Mouse (Mus musculus) CH12.LX (cell line): ENCODE measurements around the gene Cdk17. TPM values are rescaled to one million over a fixed set of nuclear protein-coding genes. Genes with fewer than 3 reads are reported as not detected.

Experiments
- DNase-seq: peaks from one replicate; pipeline ENCODE4 v3.0.0-alpha.2; 2013; ENCODE audit errors: extremely low read depth
- H3K27ac ChIP-seq: 2 replicates; pipeline ENCODE4 v1.5.1; 2012; ENCODE audit warnings: low read depth, mild to moderate bottlenecking, control low read depth, moderate library complexity; ENCODE audit not compliant: insufficient read depth
- H3K27me3 ChIP-seq: replicated peaks from 2 replicates; pipeline ENCODE3; 2012; ENCODE audit warnings: inconsistent platforms
- H3K36me3 ChIP-seq, 2 experiments: replicated peaks in 1 of 2; 2 replicates each; pipeline versions ENCODE3 to v1.6.1; 2012; ENCODE audit warnings: inconsistent platforms in 1 of 2, low read length in 1 of 2, mild to moderate bottlenecking in 1 of 2, mixed read lengths in 1 of 2, moderate library complexity in 1 of 2; ENCODE audit not compliant: control insufficient read depth in 1 of 2, insufficient read depth in 1 of 2
- H3K4me1 ChIP-seq, 2 experiments: 2 replicates each; pipeline ENCODE4 v1.6.1; 2012; ENCODE audit warnings: inconsistent platforms in 1 of 2, moderate library complexity in 1 of 2; ENCODE audit not compliant: insufficient read depth in 2 of 2, control insufficient read depth in 1 of 2
- H3K4me2 ChIP-seq: 2 replicates; pipeline ENCODE4 v1.6.1; 2012; ENCODE audit warnings: low read depth, mild to moderate bottlenecking, control low read depth; ENCODE audit not compliant: poor library complexity, insufficient read depth, severe bottlenecking
- H3K4me3 ChIP-seq, 3 experiments: fragments of 150-350 bp in 1 of 3; sonication (generic) in 1 of 3; replicated peaks in 1 of 3; 2 replicates each; pipeline versions ENCODE3 to v1.5.1; 2011 to 2012; ENCODE audit warnings: low read depth in 2 of 3, low read length in 2 of 3, mild to moderate bottlenecking in 2 of 3, moderate library complexity in 2 of 3, control low read depth in 1 of 3, improper control_type of control experiment in 1 of 3, inconsistent platforms in 1 of 3, mixed read lengths in 1 of 3; ENCODE audit not compliant: poor library complexity in 1 of 3
- H3K79me2 ChIP-seq: replicated peaks from 2 replicates; pipeline ENCODE4 v1.6.1; 2012; ENCODE audit warnings: mild to moderate bottlenecking, moderate library complexity; ENCODE audit not compliant: control insufficient read depth, poor library complexity, insufficient read depth, severe bottlenecking; ENCODE audit errors: extremely low read depth
- H3K9ac ChIP-seq: 2 replicates; pipeline ENCODE4 v1.6.1; 2012; ENCODE audit warnings: low read depth, mild to moderate bottlenecking, control low read depth, moderate library complexity; ENCODE audit not compliant: insufficient read depth
- H3K9me3 ChIP-seq: replicated peaks from 2 replicates; pipeline ENCODE3; 2012; ENCODE audit warnings: low read length, inconsistent platforms, mixed read lengths
- BHLHE40 ChIP-seq: IDR thresholded peaks from 2 replicates; pipeline ENCODE4 v1.6.1; 2011; ENCODE audit warnings: mild to moderate bottlenecking, low read depth, low read length, improper control_type of control experiment
- CTCF ChIP-seq, 2 experiments: IDR thresholded peaks in 1 of 2; conservative IDR thresholded peaks in 1 of 2; 2 replicates each; pipeline ENCODE4 v1.5.1; 2011 to 2012; ENCODE audit warnings: low read depth in 2 of 2, low read length in 2 of 2, improper control_type of control experiment in 1 of 2, inconsistent platforms in 1 of 2, mild to moderate bottlenecking in 1 of 2, moderate library complexity in 1 of 2
- E2F4 ChIP-seq: IDR thresholded peaks from 2 replicates; pipeline ENCODE4 v1.6.1; 2011; ENCODE audit warnings: low read depth, low read length, improper control_type of control experiment; ENCODE audit not compliant: insufficient replicate concordance
- ELF1 ChIP-seq: IDR thresholded peaks from 2 replicates; pipeline ENCODE4 v1.6.1; 2014; ENCODE audit warnings: low read depth, mild to moderate bottlenecking, inconsistent platforms, low read length, improper control_type of control experiment
- EP300 ChIP-seq: IDR thresholded peaks from 2 replicates; pipeline ENCODE4 v1.6.1; 2011; ENCODE audit warnings: low read length, improper control_type of control experiment
- GABPA ChIP-seq: IDR thresholded peaks from 2 replicates; pipeline ENCODE4 v1.6.1; 2012; ENCODE audit warnings: low read depth, low read length, improper control_type of control experiment, inconsistent platforms; ENCODE audit not compliant: insufficient replicate concordance
- HCFC1 ChIP-seq: IDR thresholded peaks from 2 replicates; pipeline ENCODE4 v1.6.1; 2012; ENCODE audit warnings: low read depth, mild to moderate bottlenecking, inconsistent platforms, low read length, improper control_type of control experiment
- KAT2A ChIP-seq: IDR thresholded peaks from 2 replicates; pipeline ENCODE4 v1.6.1; 2012; ENCODE audit warnings: low read length, improper control_type of control experiment, inconsistent platforms; ENCODE audit not compliant: insufficient replicate concordance
- MAFK ChIP-seq: IDR thresholded peaks from 2 replicates; pipeline ENCODE4 v1.6.1; 2011; ENCODE audit warnings: low read length, improper control_type of control experiment; ENCODE audit not compliant: insufficient replicate concordance
- MAX ChIP-seq: IDR thresholded peaks from 2 replicates; pipeline ENCODE4 v1.6.1; 2011; ENCODE audit warnings: low read length, improper control_type of control experiment
- MAZ ChIP-seq: IDR thresholded peaks from 2 replicates; pipeline ENCODE4 v1.6.1; 2012; ENCODE audit warnings: low read depth, mild to moderate bottlenecking, inconsistent platforms, low read length, improper control_type of control experiment, moderate library complexity
- MXI1 ChIP-seq: IDR thresholded peaks from 2 replicates; pipeline ENCODE4 v1.6.1; 2011; ENCODE audit warnings: mild to moderate bottlenecking, low read depth, low read length, improper control_type of control experiment
- MYC ChIP-seq: IDR thresholded peaks from 2 replicates; pipeline ENCODE4 v1.6.1; 2011; ENCODE audit warnings: low read depth, mild to moderate bottlenecking, improper control_type of control experiment, low read length
- NELFE ChIP-seq: IDR thresholded peaks from 2 replicates; pipeline ENCODE4 v1.6.1; 2011; ENCODE audit warnings: low read depth, low read length, improper control_type of control experiment
- NRF1 ChIP-seq: IDR thresholded peaks from 2 replicates; pipeline ENCODE4 v1.6.1; 2014; ENCODE audit warnings: low read depth, mild to moderate bottlenecking, inconsistent platforms, low read length, improper control_type of control experiment, moderate library complexity
- PAX5 ChIP-seq: IDR thresholded peaks from 2 replicates; pipeline ENCODE4 v1.6.1; 2012; ENCODE audit warnings: low read length, inconsistent platforms, mixed read lengths
- RAD21 ChIP-seq: IDR thresholded peaks from 2 replicates; pipeline ENCODE4 v1.6.1; 2011; ENCODE audit warnings: low read depth, mild to moderate bottlenecking, low read length, improper control_type of control experiment, moderate library complexity
- RCOR1 ChIP-seq: conservative IDR thresholded peaks from 2 replicates; pipeline ENCODE4 v1.6.1; 2012; ENCODE audit warnings: low read depth, mild to moderate bottlenecking, inconsistent platforms, low read length, improper control_type of control experiment
- SMC3 ChIP-seq: IDR thresholded peaks from 2 replicates; pipeline ENCODE4 v1.6.1; 2011; ENCODE audit warnings: low read depth, low read length, improper control_type of control experiment
- TBP ChIP-seq: conservative IDR thresholded peaks from 2 replicates; pipeline ENCODE4 v1.6.1; 2011; ENCODE audit warnings: low read depth, low read length, improper control_type of control experiment
- TCF12 ChIP-seq: IDR thresholded peaks from 2 replicates; pipeline ENCODE4 v1.6.1; 2014; ENCODE audit warnings: low read depth, mild to moderate bottlenecking, inconsistent platforms, low read length, improper control_type of control experiment
- USF1 ChIP-seq: IDR thresholded peaks from 2 replicates; pipeline ENCODE4 v1.6.1; 2014; ENCODE audit warnings: low read depth, mild to moderate bottlenecking, inconsistent platforms, low read length, improper control_type of control experiment
- USF2 ChIP-seq: conservative IDR thresholded peaks from 2 replicates; pipeline ENCODE4 v1.6.1; 2011; ENCODE audit warnings: low read depth, low read length, improper control_type of control experiment
- ZC3H11A ChIP-seq: IDR thresholded peaks from 2 replicates; pipeline ENCODE4 v1.6.1; 2012; ENCODE audit warnings: low read depth, mild to moderate bottlenecking, inconsistent platforms, low read length, improper control_type of control experiment
- ZKSCAN1 ChIP-seq: IDR thresholded peaks from 2 replicates; pipeline ENCODE4 v1.6.1; 2012; ENCODE audit warnings: low read depth, inconsistent platforms, low read length, improper control_type of control experiment, borderline replicate concordance
- ZMIZ1 ChIP-seq: IDR thresholded peaks from 2 replicates; pipeline ENCODE4 v1.6.1; 2012; ENCODE audit warnings: low read depth, mild to moderate bottlenecking, inconsistent platforms, low read length, improper control_type of control experiment
- ZNF384 ChIP-seq: IDR thresholded peaks from 2 replicates; pipeline ENCODE4 v1.6.1; 2012; ENCODE audit warnings: low read depth, low read length, improper control_type of control experiment, inconsistent platforms
- dilution Hi-C: fragments of 300-500 bp; cut with MboI; formaldehyde crosslinking; loops from 2 replicates; pipeline ENCODE4 v1.14.3; 2020; ENCODE audit warnings: low sequenced_read_pairs; ENCODE audit not compliant: extremely low pct_unique_long_range_greater_than_20kb, extremely low pct_ligation_motif_present
- in situ Hi-C: fragments of 300-500 bp; cut with MboI; formaldehyde crosslinking; loops from 3 replicates; pipeline ENCODE4 v1.14.3; 2019; ENCODE audit warnings: low sequenced_read_pairs, low pct_ligation_motif_present, low pct_unique_long_range_greater_than_20kb, mixed read lengths
- polyA plus RNA-seq: library from polyadenylated mRNA; unstranded; fragments of >175 nt; gene quantifications from 2 replicates; pipeline ENCODE4 v1.2.1, GENCODE M21; 2012; ENCODE audit warnings: low read depth; ENCODE audit not compliant: insufficient read length
- total RNA-seq, 2 experiments: library from RNA; depleted of rRNA; stranded (reverse); fragments of 300-350 nt in 1 of 2; fragments of >200 nt in 1 of 2; gene quantifications; 2 replicates each; pipeline ENCODE4 v1.2.3; 2012 to 2014

Cdk17 gene
- total and polyA plus RNA-seq, 3 experiments = 23.4 to 51.3 (median 28.5) TPM

DNA sequence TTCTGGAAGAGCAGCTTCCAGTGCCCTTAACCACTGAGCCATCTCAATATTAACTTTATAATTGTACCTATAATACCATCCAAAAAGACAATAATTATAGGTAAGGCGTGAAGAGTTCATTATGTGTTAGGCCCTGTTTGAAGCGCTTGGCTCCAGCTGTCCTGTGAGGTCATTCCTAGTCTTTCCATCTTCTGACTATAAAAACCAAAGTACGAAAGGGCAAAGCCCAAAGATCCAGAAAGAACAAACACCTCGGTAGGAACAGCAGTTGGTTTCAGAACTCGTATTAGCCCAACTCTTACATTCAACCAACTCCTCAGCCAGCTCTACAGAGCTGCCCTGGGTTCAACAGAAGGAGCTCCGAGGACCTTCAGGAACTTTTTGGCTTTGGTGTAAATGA, 48.7 kb upstream of the Cdk17 start:
- H3K9ac ChIP-seq = no peak overlapping the region
- dilution Hi-C loops = no loop called here
- DNase-seq = no peak
- H3K9me3 ChIP-seq = peaks cover 3% of the 10 kb centered on the region
- H3K4me2 ChIP-seq = no peak overlapping the region
- TF ChIP-seq HCFC1 (no peak), RCOR1 (no peak), ZC3H11A (no peak), MAFK (no peak), ZNF384 (no peak), ELF1 (no peak), NELFE (no peak), MYC (no peak), EP300 (no peak), RAD21 (no peak), BHLHE40 (no peak), KAT2A (no peak), E2F4 (no peak), ZMIZ1 (no peak), SMC3 (no peak), MAZ (no peak), NRF1 (no peak), USF2 (no peak), CTCF (conservative IDR thresholded peaks at IDR 0.05 in 1 of 2, IDR thresholded peaks at IDR 0.05 in 1 of 2; ENCODE audit: low read depth in 2 of 2, low read length in 2 of 2) (no peak)
- TF ChIP-seq, all 38 proteins: peak for 0
- Histone ChIP-seq H3K4me3 (no peak overlapping the region), H3K27ac (no peak overlapping the region), H3K36me3 (no peaks in the 10 kb centered on the region), H3K27me3 (no peaks in the 10 kb centered on the region), H3K79me2 (no peaks in the 10 kb centered on the region), H3K4me1 (no peaks in the 10 kb centered on the region)
- in situ Hi-C loops = no loop called here

DNA sequence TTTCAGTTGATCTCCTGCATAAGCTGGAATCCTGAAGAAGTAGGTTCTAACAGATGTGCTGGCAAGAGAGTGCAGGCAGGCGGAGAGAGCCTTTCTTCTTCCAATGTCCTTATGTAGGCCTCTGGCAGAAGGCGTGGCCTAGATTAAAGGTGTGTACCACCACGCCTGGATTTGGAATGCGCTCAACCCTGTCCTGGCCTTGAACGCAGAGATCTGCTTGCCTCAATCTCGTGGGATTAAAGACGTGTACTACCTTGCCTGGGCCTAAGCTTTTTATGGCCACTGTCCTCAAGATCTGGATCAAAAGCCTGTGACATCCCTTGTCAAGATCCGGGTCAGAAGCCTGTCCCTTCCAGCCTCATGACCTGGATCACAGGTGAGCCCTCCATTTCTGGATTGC, 46.7 kb upstream of the Cdk17 start:
- Histone ChIP-seq H3K27ac (no peak overlapping the region), H3K4me2 (no peak overlapping the region), H3K27me3 (no peaks in the 10 kb centered on the region), H3K4me1 (no peaks in the 10 kb centered on the region), H3K79me2 (no peaks in the 10 kb centered on the region), H3K36me3 (no peaks in the 10 kb centered on the region), H3K9me3 (peaks cover 3% of the 10 kb centered on the region), H3K4me3 (no peak overlapping the region), H3K9ac (no peak overlapping the region)
- no peak for DNase-seq
- in situ Hi-C loops (no loop called here), dilution Hi-C loops (no loop called here)
- TF ChIP-seq MAX (no peak), GABPA (no peak), MXI1 (no peak), BHLHE40 (no peak), TBP (no peak), TCF12 (no peak), ZMIZ1 (no peak), PAX5 (no peak), NRF1 (no peak), HCFC1 (no peak), USF1 (no peak), ZKSCAN1 (no peak)
